Mouse (Mus musculus): Measurements from ENCODE around the gene Hsd17b6. TPM values are rescaled to one million over a fixed set of nuclear protein-coding genes. Genes with fewer than 3 reads are reported as not detected.

Hsd17b6 gene
- not detected for polyA plus RNA-seq (2014; fragmentation: Illumina TruSeq; extraction: RNeasy Lipid Tissue Mini Kit (QIAGEN cat#74804); ENCODE audit: low read depth, low replicate concordance)

GRCm38 (mm10) chr10:128007446-128007845 is at the start of gene Hsd17b6:
TSS of gene Hsd17b6 (minus strand) at chr10:128007611.

DNA sequence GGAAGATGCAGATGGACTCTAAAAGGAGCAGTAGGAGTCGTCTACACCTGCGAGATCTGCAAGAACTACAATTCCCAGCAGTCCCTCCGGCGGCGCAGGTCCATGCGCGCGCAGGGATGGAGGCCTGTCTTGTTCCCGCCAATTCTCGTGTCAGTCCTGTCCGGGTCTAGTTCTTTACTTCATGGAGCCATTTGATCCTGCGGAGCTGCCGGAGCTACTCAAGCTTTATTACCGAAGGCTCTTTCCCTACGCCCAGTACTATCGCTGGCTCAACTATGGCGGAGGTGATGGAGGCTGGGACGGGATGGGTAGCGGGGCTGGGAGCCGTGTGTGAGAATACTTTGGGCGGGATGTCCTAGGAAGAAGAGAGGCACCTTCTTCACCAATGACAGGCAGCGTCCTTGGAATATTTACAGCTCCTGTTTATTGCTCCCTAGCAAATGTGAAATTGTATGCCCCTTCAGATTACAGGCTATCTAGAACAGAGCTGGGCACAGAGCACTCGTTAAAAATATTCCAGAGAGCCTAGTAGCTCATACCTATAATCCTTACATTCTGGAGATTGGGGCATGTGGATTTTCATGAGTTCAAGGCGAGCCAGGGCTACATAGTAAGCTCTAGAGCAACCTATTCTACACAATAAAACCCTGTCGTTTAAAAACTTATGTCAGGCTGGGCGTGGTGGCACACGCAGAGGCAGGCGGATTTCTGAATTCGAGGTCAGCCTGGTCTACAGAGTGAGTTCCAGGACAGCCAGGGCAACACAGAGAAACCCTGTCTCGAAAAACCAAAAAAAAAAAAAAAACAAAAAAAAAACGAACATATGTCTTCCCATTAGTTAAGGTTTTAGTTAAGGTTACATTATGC is 7.9 kb upstream of the Hsd17b6 start, which contains the start of gene Prim1:
Gene Prim1 (plus strand): TSS at position 101 of the 867 bp plus-strand sequence.

Other genes with a start within 250 kb of the Hsd17b6 start
- 0.04 TPM for gene Rdh1, start 247.9 kb downstream of the Hsd17b6 start, polyA plus RNA-seq (2014; fragmentation: Illumina TruSeq; extraction: RNeasy Lipid Tissue Mini Kit (QIAGEN cat#74804); ENCODE audit: low read depth, low replicate concordance)
- not detected for gene Rdh16f1, start 247.8 kb downstream of the Hsd17b6 start, polyA plus RNA-seq (2014; fragmentation: Illumina TruSeq; extraction: RNeasy Lipid Tissue Mini Kit (QIAGEN cat#74804); ENCODE audit: low read depth, low replicate concordance)
- 0.45 TPM for gene Rdh9, start 231.2 kb downstream of the Hsd17b6 start, polyA plus RNA-seq (2014; fragmentation: Illumina TruSeq; extraction: RNeasy Lipid Tissue Mini Kit (QIAGEN cat#74804); ENCODE audit: low read depth, low replicate concordance)
- 0.13 TPM for gene Rdh16, start 206.5 kb downstream of the Hsd17b6 start, polyA plus RNA-seq (2014; fragmentation: Illumina TruSeq; extraction: RNeasy Lipid Tissue Mini Kit (QIAGEN cat#74804); ENCODE audit: low read depth, low replicate concordance)
- gene Rdh19, start 157.7 kb downstream of the Hsd17b6 start, polyA plus RNA-seq (2014; fragmentation: Illumina TruSeq; extraction: RNeasy Lipid Tissue Mini Kit (QIAGEN cat#74804); ENCODE audit: low read depth, low replicate concordance), result not detected
- gene Rdh16f2, start 141.1 kb downstream of the Hsd17b6 start, polyA plus RNA-seq (2014; fragmentation: Illumina TruSeq; extraction: RNeasy Lipid Tissue Mini Kit (QIAGEN cat#74804); ENCODE audit: low read depth, low replicate concordance), result not detected
- not detected for gene Rdh7, start 118.8 kb downstream of the Hsd17b6 start, polyA plus RNA-seq (2014; fragmentation: Illumina TruSeq; extraction: RNeasy Lipid Tissue Mini Kit (QIAGEN cat#74804); ENCODE audit: low read depth, low replicate concordance)
- gene Sdr9c7, start 109.1 kb downstream of the Hsd17b6 start, polyA plus RNA-seq (2014; fragmentation: Illumina TruSeq; extraction: RNeasy Lipid Tissue Mini Kit (QIAGEN cat#74804); ENCODE audit: low read depth, low replicate concordance), result 0.69 TPM
- gene Prim1, start 7.6 kb upstream of the Hsd17b6 start, polyA plus RNA-seq (2014; fragmentation: Illumina TruSeq; extraction: RNeasy Lipid Tissue Mini Kit (QIAGEN cat#74804); ENCODE audit: low read depth, low replicate concordance), result 23.5 TPM
- 988 TPM for gene Naca, start 28.0 kb upstream of the Hsd17b6 start, polyA plus RNA-seq (2014; fragmentation: Illumina TruSeq; extraction: RNeasy Lipid Tissue Mini Kit (QIAGEN cat#74804); ENCODE audit: low read depth, low replicate concordance)
- gene Ptges3, start 51.3 kb upstream of the Hsd17b6 start, polyA plus RNA-seq (2014; fragmentation: Illumina TruSeq; extraction: RNeasy Lipid Tissue Mini Kit (QIAGEN cat#74804); ENCODE audit: low read depth, low replicate concordance), result 541 TPM
- 333 TPM for gene Atp5b, start 75.7 kb upstream of the Hsd17b6 start, polyA plus RNA-seq (2014; fragmentation: Illumina TruSeq; extraction: RNeasy Lipid Tissue Mini Kit (QIAGEN cat#74804); ENCODE audit: low read depth, low replicate concordance)
- gene Baz2a, start 84.0 kb upstream of the Hsd17b6 start, polyA plus RNA-seq (2014; fragmentation: Illumina TruSeq; extraction: RNeasy Lipid Tissue Mini Kit (QIAGEN cat#74804); ENCODE audit: low read depth, low replicate concordance), result 58.1 TPM
- gene Rbms2, start 172.7 kb upstream of the Hsd17b6 start, polyA plus RNA-seq (2014; fragmentation: Illumina TruSeq; extraction: RNeasy Lipid Tissue Mini Kit (QIAGEN cat#74804); ENCODE audit: low read depth, low replicate concordance), result 5.9 TPM
- 0.53 TPM for gene Gls2, start 186.8 kb upstream of the Hsd17b6 start, polyA plus RNA-seq (2014; fragmentation: Illumina TruSeq; extraction: RNeasy Lipid Tissue Mini Kit (QIAGEN cat#74804); ENCODE audit: low read depth, low replicate concordance)
- gene Spryd4, start 204.2 kb upstream of the Hsd17b6 start, polyA plus RNA-seq (2014; fragmentation: Illumina TruSeq; extraction: RNeasy Lipid Tissue Mini Kit (QIAGEN cat#74804); ENCODE audit: low read depth, low replicate concordance), result 3.3 TPM
- gene Mip, start 218.2 kb upstream of the Hsd17b6 start, polyA plus RNA-seq (2014; fragmentation: Illumina TruSeq; extraction: RNeasy Lipid Tissue Mini Kit (QIAGEN cat#74804); ENCODE audit: low read depth, low replicate concordance), result not detected
- 2.2 TPM for gene Timeless, start 224.5 kb upstream of the Hsd17b6 start, polyA plus RNA-seq (2014; fragmentation: Illumina TruSeq; extraction: RNeasy Lipid Tissue Mini Kit (QIAGEN cat#74804); ENCODE audit: low read depth, low replicate concordance)
- not detected for gene Apon, start 246.5 kb upstream of the Hsd17b6 start, polyA plus RNA-seq (2014; fragmentation: Illumina TruSeq; extraction: RNeasy Lipid Tissue Mini Kit (QIAGEN cat#74804); ENCODE audit: low read depth, low replicate concordance)